Mouse (Mus musculus) testis, adult 2 months (tissue): ENCODE measurements around the gene Tk2. TPM values are rescaled to one million over a fixed set of nuclear protein-coding genes. Genes with fewer than 3 reads are reported as not detected.
A peak's percentile ranks its signal among the peaks of the same experiment; 100 is the strongest.

Source experiments
- H3K27ac ChIP-seq: fragments of 200-500 bp; 2 replicates; pipeline ENCODE4 v1.5.1; 2012; ENCODE audit warnings: low read depth, low read length; ENCODE audit not compliant: control insufficient read depth, insufficient read depth
- H3K27me3 ChIP-seq: fragments of 200-500 bp; 2 replicates; pipeline ENCODE4 v1.6.1; 2012; ENCODE audit warnings: mild to moderate bottlenecking, low read length, moderate library complexity; ENCODE audit not compliant: control insufficient read depth, insufficient read depth
- H3K36me3 ChIP-seq: fragments of 200-500 bp; 2 replicates; pipeline ENCODE4 v1.6.1; 2012; ENCODE audit warnings: mild to moderate bottlenecking, low read length; ENCODE audit not compliant: control insufficient read depth, insufficient read depth
- H3K4me1 ChIP-seq: fragments of 200-500 bp; 2 replicates; pipeline ENCODE4 v1.6.1; 2012; ENCODE audit warnings: low read length; ENCODE audit not compliant: control insufficient read depth, insufficient read depth
- H3K4me3 ChIP-seq: fragments of 200-500 bp; 2 replicates; pipeline ENCODE4 v1.5.1; 2012; ENCODE audit warnings: low read depth, mild to moderate bottlenecking, low read length, moderate library complexity, mixed read lengths; ENCODE audit not compliant: control insufficient read depth
- CTCF ChIP-seq: fragments of 200-500 bp; IDR thresholded peaks from 2 replicates; pipeline ENCODE4 v1.5.1; 2012; ENCODE audit warnings: low read depth, mild to moderate bottlenecking, inconsistent platforms, low read length, moderate library complexity; ENCODE audit not compliant: control insufficient read depth, insufficient read depth, insufficient replicate concordance
- POLR2A ChIP-seq: fragments of 200-500 bp; IDR thresholded peaks from 2 replicates; pipeline ENCODE4 v1.6.1; 2012; ENCODE audit warnings: low read depth, mild to moderate bottlenecking, inconsistent platforms, low read length, moderate library complexity; ENCODE audit not compliant: control insufficient read depth
- polyA plus RNA-seq: library from polyadenylated mRNA; depleted of rRNA; stranded (reverse); fragments of >200 nt; gene quantifications from 2 replicates; pipeline ENCODE4 v1.2.3, GENCODE M21; 2012

Tk2 gene
- polyA plus RNA-seq, 1 experiment = 10.6 TPM

GRCm38 (mm10) chr8:104227048-104227447, 21.3 kb downstream of the Tk2 start:
- H3K27ac ChIP-seq = no peak overlapping the region
- H3K4me3 ChIP-seq = no peak overlapping the region
- no peak for TF ChIP-seq CTCF
- no peak for TF ChIP-seq POLR2A
- H3K36me3 ChIP-seq = no peaks in the 10 kb centered on the region; the same call in 1 of the 2 replicates
- H3K4me1 ChIP-seq = no peaks in the 10 kb centered on the region
- no peaks in the 10 kb centered on the region for H3K27me3 ChIP-seq

- peaks cover 3% of the 10 kb centered on the region for H3K4me1 ChIP-seq
- H3K27ac ChIP-seq = no peak overlapping the region
- H3K27me3 ChIP-seq = no peaks in the 10 kb centered on the region
- H3K4me3 ChIP-seq = no peak overlapping the region
- no peaks in the 10 kb centered on the region for H3K36me3 ChIP-seq
- TF ChIP-seq POLR2A (no peak), CTCF (peak; percentile 86; the same call in 1 of the 2 replicates)
Measured at GRCm38 (mm10) chr8:104219806-104220205, 28.6 kb downstream of the Tk2 start.

- peaks cover 3% of the 10 kb centered on the region for H3K4me1 ChIP-seq
- H3K27me3 ChIP-seq = no peaks in the 10 kb centered on the region
- H3K36me3 ChIP-seq = no peaks in the 10 kb centered on the region
- H3K4me3 ChIP-seq = no peak overlapping the region
- H3K27ac ChIP-seq = no peak overlapping the region
- TF ChIP-seq POLR2A (no peak), CTCF (peak; percentile 69)
Measured at GRCm38 (mm10) chr8:104219079-104219478, 29.3 kb downstream of the Tk2 start.

GRCm38 (mm10) chr8:104217601-104218000, 30.8 kb downstream of the Tk2 start:
- no peak overlapping the region for H3K27ac ChIP-seq
- H3K4me3 ChIP-seq = no peak overlapping the region
- H3K27me3 ChIP-seq = no peaks in the 10 kb centered on the region
- H3K4me1 ChIP-seq = peaks cover 3% of the 10 kb centered on the region
- TF ChIP-seq POLR2A (no peak), CTCF (no peak)
- no peaks in the 10 kb centered on the region for H3K36me3 ChIP-seq

- H3K36me3 ChIP-seq = no peaks in the 10 kb centered on the region
- TF ChIP-seq CTCF = no peak
- TF ChIP-seq POLR2A = no peak
- no peaks in the 10 kb centered on the region for H3K4me1 ChIP-seq
- H3K27ac ChIP-seq = no peak overlapping the region
- no peak overlapping the region for H3K4me3 ChIP-seq
- no peaks in the 10 kb centered on the region for H3K27me3 ChIP-seq
Measured at GRCm38 (mm10) chr8:104205292-104205691, 43.1 kb downstream of the Tk2 start.

- Histone ChIP-seq H3K4me3 (no peak overlapping the region), H3K27ac (no peak overlapping the region), H3K27me3 (no peaks in the 10 kb centered on the region), H3K4me1 (no peaks in the 10 kb centered on the region), H3K36me3 (no peaks in the 10 kb centered on the region)
- TF ChIP-seq POLR2A = no peak
- TF ChIP-seq CTCF = no peak
Measured at GRCm38 (mm10) chr8:104202320-104202719, 46.0 kb downstream of the Tk2 start.

- Histone ChIP-seq H3K36me3 (no peaks in the 10 kb centered on the region), H3K4me3 (no peak overlapping the region), H3K27ac (no peak overlapping the region), H3K4me1 (no peaks in the 10 kb centered on the region), H3K27me3 (no peaks in the 10 kb centered on the region)
- no peak for TF ChIP-seq POLR2A
- TF ChIP-seq CTCF = no peak
Measured at GRCm38 (mm10) chr8:104201622-104202021, 46.7 kb downstream of the Tk2 start.

- Histone ChIP-seq H3K27ac (no peak overlapping the region), H3K4me1 (no peaks in the 10 kb centered on the region), H3K36me3 (no peaks in the 10 kb centered on the region), H3K4me3 (no peak overlapping the region), H3K27me3 (no peaks in the 10 kb centered on the region)
- TF ChIP-seq POLR2A = no peak
- TF ChIP-seq CTCF = no peak
Measured at GRCm38 (mm10) chr8:104199802-104200201, 48.6 kb downstream of the Tk2 start.
